9 mouse cellular contexts compared by ENCODE assay signal in genomic region chr2:33486866-33487265, GRCm38 (mm10). TPM values are rescaled to one million over a fixed set of nuclear protein-coding genes. Genes with fewer than 3 reads are reported as not detected.
DNase-seq lines count a peak whose midpoint lies in the region; ATAC-seq and TF ChIP-seq lines count a peak whose summit lies in the region.
"Had no signal": no experiment of that assay in that cellular context is flagged by ENCODE, and none has a peak within 500 bp of the region (broad histone marks: within the 10 kb centered on the region; RNA-seq: fewer than 3 reads in every experiment).

No protein-coding gene starts in this region.

- no peaks in the 10 kb centered on the region for H3K79me2 ChIP-seq in liver, adult 2 months (ENCODE audit: control insufficient read depth, insufficient read depth, low read length)

- no peak overlapping the region for H3K9ac ChIP-seq in liver, embryonic 12.5 days
- no peak overlapping the region for H3K9ac ChIP-seq in liver, adult 2 months (ENCODE audit: low read depth, low read length)
- H3K9ac ChIP-seq in neural tube, embryonic 14.5 days (replicated peaks; ENCODE audit: low read depth, low read length) = no peak overlapping the region
- H3K9ac ChIP-seq: embryonic facial prominence, embryonic 13.5 days had no signal

- peak; percentile 57 for DNase-seq in liver
- peak; percentile 91 to 93 for DNase-seq in cerebellum, postnatal 14 days
- peak; percentile 77 for DNase-seq in gastrocnemius, adult 2 months
- DNase-seq in kidney, adult 9 months = peak; percentile 76
- DNase-seq in liver, adult 2 months (ENCODE audit: extremely low read depth, low read depth, low spot score) = peak; percentile 17
- peak; percentile 71 for DNase-seq in thymus, adult 2 months

- no peak for TF ChIP-seq POLR2A in liver, adult 2 months (IDR thresholded peaks at IDR 0.05; ENCODE audit: extremely low read depth, insufficient read depth, low read length)
- TF ChIP-seq POLR2A in thymus, adult 2 months (IDR thresholded peaks at IDR 0.05; ENCODE audit: control insufficient read depth, extremely low read depth, insufficient read depth, low read length, poor library complexity) = no peak

- no peaks in the 10 kb centered on the region for H3K9me3 ChIP-seq in liver, embryonic 12.5 days (replicated peaks)
- no peaks in the 10 kb centered on the region for H3K9me3 ChIP-seq in neural tube, embryonic 14.5 days (ENCODE audit: control insufficient read depth, low read length)
- H3K9me3 ChIP-seq: embryonic facial prominence, embryonic 13.5 days had no signal

- no peaks in the 10 kb centered on the region for H3K4me1 ChIP-seq in liver, embryonic 12.5 days
- no peaks in the 10 kb centered on the region for H3K4me1 ChIP-seq in liver, adult 2 months (ENCODE audit: control insufficient read depth, insufficient read depth, low read length)
- H3K4me1 ChIP-seq in neural tube, embryonic 14.5 days (ENCODE audit: control insufficient read depth, insufficient read depth, low read length) = no peaks in the 10 kb centered on the region
- H3K4me1 ChIP-seq in thymus, adult 2 months (replicated peaks; ENCODE audit: control insufficient read depth, insufficient read depth, low read length) = no peaks in the 10 kb centered on the region

- peaks cover 4% of the 10 kb centered on the region; the same call in 1 of the 2 replicates for H3K27me3 ChIP-seq in liver, embryonic 12.5 days (replicated peaks)
- no peaks in the 10 kb centered on the region for H3K27me3 ChIP-seq in liver, adult 2 months (ENCODE audit: control insufficient read depth, insufficient read depth, low read length)
- no peaks in the 10 kb centered on the region; the same call in 1 of the 2 replicates for H3K27me3 ChIP-seq in neural tube, embryonic 14.5 days (ENCODE audit: control insufficient read depth, insufficient read depth, low read length)
- no peaks in the 10 kb centered on the region for H3K27me3 ChIP-seq in thymus, adult 2 months (ENCODE audit: control insufficient read depth, insufficient read depth, low read length)

- intact Hi-C loops in gastrocnemius, adult 2 months (cut with DNase I) = loop anchor here (1.0 to 2.0 kb wide), 2 partner anchors 71 to 156 kb away; no protein-coding TSS in a partner anchor

- no peak overlapping the region for H3K4me2 ChIP-seq in liver, embryonic 12.5 days
- no peak overlapping the region for H3K4me2 ChIP-seq in neural tube, embryonic 14.5 days (ENCODE audit: low read depth, low read length)
- H3K4me2 ChIP-seq: embryonic facial prominence, embryonic 13.5 days had no signal

- H3K4me3 ChIP-seq in liver, embryonic 12.5 days = no peak overlapping the region
- no peak overlapping the region for H3K4me3 ChIP-seq in gastrocnemius, adult 2 months
- H3K4me3 ChIP-seq in liver, adult 2 months (ENCODE audit: insufficient read depth, low read depth, low read length) = no peak overlapping the region
- no peak overlapping the region for H3K4me3 ChIP-seq in neural tube, embryonic 14.5 days (ENCODE audit: low read depth, low read length)
- H3K4me3 ChIP-seq in thymus, adult 2 months (ENCODE audit: control insufficient read depth, insufficient read depth, low read length) = no peak overlapping the region
- H3K4me3 ChIP-seq: embryonic facial prominence, embryonic 13.5 days had no signal

- ATAC-seq in liver, embryonic 12.5 days = no peak
- ATAC-seq in neural tube, embryonic 14.5 days (ENCODE audit: low read depth) = peak; percentile 41; the same call in 1 of the 2 replicates

- WGBS in liver, embryonic 12.5 days (ENCODE audit: insufficient replicate concordance) = 11% methylated on average over 9 of the region's 9 CpGs
- 12% methylated on average over 9 of the region's 9 CpGs for WGBS in liver, adult 2 months
- WGBS in neural tube, embryonic 14.5 days = 4% methylated on average over 9 of the region's 9 CpGs
- WGBS in thymus, adult 2 months = 21% methylated on average over 9 of the region's 9 CpGs

- no peaks in the 10 kb centered on the region for H3K36me3 ChIP-seq in liver, embryonic 12.5 days
- H3K36me3 ChIP-seq in liver, adult 2 months (ENCODE audit: control insufficient read depth, insufficient read depth, low read length) = no peaks in the 10 kb centered on the region
- no peaks in the 10 kb centered on the region for H3K36me3 ChIP-seq in neural tube, embryonic 14.5 days (ENCODE audit: control insufficient read depth, insufficient read depth, low read length)
- H3K36me3 ChIP-seq in thymus, adult 2 months (ENCODE audit: control insufficient read depth, insufficient read depth, low read length) = no peaks in the 10 kb centered on the region
- H3K36me3 ChIP-seq: embryonic facial prominence, embryonic 13.5 days had no signal

- no peak overlapping the region for H3K27ac ChIP-seq in liver, embryonic 12.5 days
- H3K27ac ChIP-seq in gastrocnemius, adult 2 months = no peak overlapping the region
- no peak overlapping the region for H3K27ac ChIP-seq in liver, adult 2 months (replicated peaks; ENCODE audit: insufficient read depth, low read depth, low read length)
- no peak overlapping the region for H3K27ac ChIP-seq in neural tube, embryonic 14.5 days (ENCODE audit: low read depth, low read length)
- no peak overlapping the region for H3K27ac ChIP-seq in thymus, adult 2 months (ENCODE audit: control insufficient read depth, insufficient read depth, low read length)

- TF ChIP-seq CTCF in gastrocnemius, adult 2 months (IDR thresholded peaks at IDR 0.05) = no peak; the same call in 1 of the 2 replicates
- TF ChIP-seq CTCF in liver, adult 2 months (IDR thresholded peaks at IDR 0.05; ENCODE audit: low read depth, low read length) = peak; percentile 94
- TF ChIP-seq CTCF in thymus, adult 2 months (IDR thresholded peaks at IDR 0.05; ENCODE audit: borderline replicate concordance, control insufficient read depth, extremely low read depth, insufficient read depth, low read length, poor library complexity) = peak; percentile 83; the same call in 1 of the 2 replicates

RNA-seq across cellular contexts. Expression of gene Zbtb43, which starts 18.5 kb away (rescaled TPM):
- 8.4 TPM in 2 replicates for polyA plus RNA-seq in liver, embryonic 12.5 days (2016; fragmentation: Nextera tagmentation; extraction: Ambion mirVana)
- total RNA-seq in gastrocnemius, adult 2 months (2021) = 10 to 100 TPM; 13.6 to 14.3 TPM
- 19.6 and 21.6 TPM in 2 replicates for total RNA-seq in liver, adult 2 months (2014; rRNA removed)
- polyA plus RNA-seq in liver, adult 2 months (2012; rRNA removed) = 8.5 and 9.0 TPM in 2 replicates
- polyA plus RNA-seq in neural tube, embryonic 14.5 days (2014; fragmentation: Nextera tagmentation; extraction: Ambion mirVana) = 29.4 and 31.9 TPM in 2 replicates
- 14.9 and 16.7 TPM in 2 replicates for polyA plus RNA-seq in thymus, adult 2 months (2012; rRNA removed)

RNA-seq across cellular contexts. Expression of gene Zbtb34, which starts 55.7 kb away (rescaled TPM):
- 3.6 and 3.7 TPM in 2 replicates for polyA plus RNA-seq in liver, embryonic 12.5 days (2016; fragmentation: Nextera tagmentation; extraction: Ambion mirVana)
- 1 to 10 TPM; 3.0 to 3.4 TPM for total RNA-seq in gastrocnemius, adult 2 months (2021)
- total RNA-seq in liver, adult 2 months (2014; rRNA removed) = 1.9 and 3.1 TPM in 2 replicates
- polyA plus RNA-seq in liver, adult 2 months (2012; rRNA removed) = 2.5 and 2.8 TPM in 2 replicates
- polyA plus RNA-seq in neural tube, embryonic 14.5 days (2014; fragmentation: Nextera tagmentation; extraction: Ambion mirVana) = 9.6 and 12.9 TPM in 2 replicates
- polyA plus RNA-seq in thymus, adult 2 months (2012; rRNA removed) = 22.0 and 27.6 TPM in 2 replicates

Comparison
In these comparisons a context has a peak if more than half of its experiments do, and no peak if none do; other contexts are left out.
1. DNase-seq: peak in every context shown above with its lines; median percentile 92 in cerebellum, postnatal 14 days; 77 in gastrocnemius, adult 2 months; 76 in kidney, adult 9 months; 71 in thymus, adult 2 months; 57 in liver; 17 in liver, adult 2 months.